Mouse (Mus musculus) stomach, adult 2 months (tissue): ENCODE data around the gene Igf1r. TPM values are rescaled to one million over a fixed set of nuclear protein-coding genes. Genes with fewer than 3 reads are reported as not detected.

Experiments
- polyA plus RNA-seq: library from polyadenylated mRNA; depleted of rRNA; stranded (reverse); fragments of >200 nt; gene quantifications from 2 replicates; pipeline ENCODE4 v1.2.3, GENCODE M21; 2012; rRNA removed

Igf1r gene
- 2.0 and 2.7 TPM in 2 replicates for polyA plus RNA-seq

GRCm38 (mm10) chr7:67952777-67953700 is at the start of gene Igf1r:
Igf1r (plus strand) TSS chr7:67952827.

GRCm38 (mm10) chr7:68264028-68264453 is 311.4 kb downstream of the Igf1r start, which contains the start of gene Pgpep1l:
Pgpep1l (minus strand) TSS chr7:68264233.

GRCm38 (mm10) chr7:68273515-68273914 is 320.9 kb downstream of the Igf1r start, which contains the start of gene Fam169b:
Fam169b (plus strand) TSS chr7:68273839.

Other genes starting within 250 kb of the Igf1r start
- gene Synm, start 193.1 kb upstream of the Igf1r start, polyA plus RNA-seq, result 10.1 and 18.1 TPM in 2 replicates